Mouse (Mus musculus) bone marrow, adult 2 months (tissue): ENCODE results near the gene Aimp2.

Source experiments
- CTCF ChIP-seq: fragments of 200-500 bp; IDR thresholded peaks from 2 replicates; pipeline ENCODE4 v1.5.1; 2011; ENCODE audit warnings: low read length, control low read depth; ENCODE audit not compliant: control insufficient read depth, insufficient read depth
- POLR2A ChIP-seq: fragments of 200-500 bp; IDR thresholded peaks from 2 replicates; pipeline ENCODE4 v1.6.1; 2011; ENCODE audit warnings: low read depth, mild to moderate bottlenecking, control low read depth, low read length, borderline replicate concordance; ENCODE audit not compliant: control insufficient read depth

DNA sequence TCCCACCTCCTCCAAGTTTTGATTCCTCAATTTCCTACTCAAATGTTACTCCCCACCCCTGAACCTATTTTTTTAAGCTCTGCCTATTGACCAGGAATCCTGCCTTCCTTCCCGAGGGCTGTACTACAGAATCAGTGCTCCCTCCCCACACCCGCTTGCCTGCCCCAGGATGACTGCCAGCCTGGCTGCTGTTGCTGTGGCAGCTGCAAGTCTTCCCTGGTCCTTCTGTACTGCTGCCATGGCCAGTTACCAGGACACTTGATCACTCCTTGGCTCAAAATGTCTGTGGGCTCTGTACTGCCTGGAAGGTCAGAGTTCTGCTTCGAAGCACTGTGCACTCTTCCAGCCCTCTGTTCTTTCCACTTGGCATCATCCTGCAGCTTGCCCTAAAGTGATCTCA, 7.5 kb downstream of the Aimp2 start:
- TF ChIP-seq CTCF = no peak
- no peak for TF ChIP-seq POLR2A
